Mouse (Mus musculus) urinary bladder, postnatal 4 days (tissue): ENCODE measurements around the gene Mapre1.
"Not testable (repeated sequence)": the region's sequence is repeated elsewhere in the genome, so short reads cannot be mapped to it uniquely, and the experiment has no call there.

Experiments used
- DNase-seq, 2 experiments: peaks; one replicate each; pipeline ENCODE4 v3.0.0; 2021 to 2022; ENCODE audit warnings: low spot score in 2 of 2

The Mapre1 gene

DNA sequence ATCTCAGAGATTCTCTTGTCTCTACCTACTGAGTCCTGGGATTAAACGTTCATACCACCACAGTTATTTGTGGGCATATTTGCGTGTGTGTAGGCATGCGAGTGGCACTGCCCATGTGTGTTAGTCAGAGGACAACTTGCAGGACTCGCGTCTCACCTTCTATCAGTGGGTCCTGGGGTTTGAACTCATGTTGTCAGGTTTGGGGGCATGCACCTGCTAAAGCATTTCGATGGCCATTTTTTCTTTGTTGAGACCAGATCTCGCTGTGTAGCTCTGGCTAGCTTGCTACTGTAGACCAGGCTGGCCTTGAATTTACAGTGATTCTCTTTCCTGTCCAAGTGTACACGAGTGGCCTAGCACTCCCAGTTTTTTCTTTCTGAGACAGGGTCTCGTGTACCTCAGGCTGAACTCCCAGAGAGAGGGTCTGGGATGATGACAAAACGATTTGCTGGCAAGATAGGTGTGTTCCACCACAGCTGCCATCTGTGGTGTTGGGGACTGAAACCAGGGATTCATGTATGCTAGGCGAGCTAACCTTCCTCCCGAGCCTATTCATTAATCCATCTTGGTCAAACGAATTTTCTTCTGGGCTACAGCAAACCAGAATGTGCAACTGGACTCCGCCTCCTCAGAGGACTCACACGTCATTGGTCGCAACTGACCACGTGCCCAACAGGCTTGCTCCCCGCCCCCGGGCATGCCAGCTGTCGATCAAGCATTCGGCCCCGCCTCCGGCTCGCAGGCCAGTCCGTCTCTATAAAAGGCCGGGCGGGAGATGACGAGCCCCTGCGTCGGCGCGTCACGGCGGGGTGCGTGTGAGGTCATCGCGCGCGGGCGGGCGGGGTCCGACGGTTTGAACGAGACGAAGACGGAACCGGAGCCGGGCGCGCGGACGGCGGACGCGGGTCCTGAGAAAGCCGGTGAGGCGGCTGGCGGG is at the start of gene Mapre1:
Gene Mapre1 (plus strand): TSS at position 775 of the 937 bp plus-strand sequence.
- DNase-seq, result peak; percentile 100

- not testable (repeated sequence) for DNase-seq
Measured at GRCm38 (mm10) chr2:153693413-153693812, 47.7 kb upstream of the Mapre1 start.

- no peak for DNase-seq
Measured at GRCm38 (mm10) chr2:153694462-153695085, 46.5 kb upstream of the Mapre1 start.

DNA sequence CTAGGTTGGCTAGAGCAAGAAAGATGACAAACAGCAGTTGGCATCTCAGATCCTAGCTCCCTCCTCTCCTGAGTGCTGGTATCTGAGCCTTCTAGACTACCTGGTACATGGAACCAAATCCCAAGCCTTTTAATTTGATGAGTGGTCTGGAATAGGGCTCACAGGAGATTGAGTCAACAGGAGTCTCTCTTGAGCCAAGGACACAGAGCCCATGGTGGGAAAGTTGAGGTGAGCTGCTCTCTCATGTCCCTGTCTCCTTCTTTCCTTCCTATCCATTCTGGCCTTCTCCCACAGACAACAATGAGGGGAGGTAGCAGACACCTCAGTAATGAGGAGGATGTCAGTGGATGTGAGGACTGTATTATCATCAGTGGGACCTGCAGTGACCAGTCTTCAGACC is 44.7 kb upstream of the Mapre1 start, which contains the start of gene Dnmt3c:
Gene Dnmt3c (plus strand): TSS at position 301 of the 400 bp plus-strand sequence.
- DNase-seq, result no peak

DNA sequence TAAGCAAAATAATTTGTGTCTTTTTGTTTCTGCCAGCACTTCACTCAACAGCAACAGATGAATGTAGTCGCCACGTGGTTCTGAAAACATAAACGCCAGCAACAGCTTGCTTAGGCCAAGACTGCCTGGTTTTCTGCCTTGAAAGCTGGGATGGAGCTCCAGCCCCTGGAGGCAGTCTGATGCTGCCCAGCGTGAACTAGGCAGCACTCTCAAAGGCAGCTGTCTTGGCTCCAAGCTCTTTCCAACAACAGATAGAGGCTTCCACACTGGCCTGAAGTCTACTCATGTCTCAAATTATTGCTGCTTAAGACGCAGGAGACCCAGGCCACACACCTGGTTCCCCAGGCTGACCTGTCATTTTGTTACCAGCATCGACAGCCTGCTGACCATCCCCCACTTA is 37.7 kb upstream of the Mapre1 start:
- no peak for DNase-seq

DNA sequence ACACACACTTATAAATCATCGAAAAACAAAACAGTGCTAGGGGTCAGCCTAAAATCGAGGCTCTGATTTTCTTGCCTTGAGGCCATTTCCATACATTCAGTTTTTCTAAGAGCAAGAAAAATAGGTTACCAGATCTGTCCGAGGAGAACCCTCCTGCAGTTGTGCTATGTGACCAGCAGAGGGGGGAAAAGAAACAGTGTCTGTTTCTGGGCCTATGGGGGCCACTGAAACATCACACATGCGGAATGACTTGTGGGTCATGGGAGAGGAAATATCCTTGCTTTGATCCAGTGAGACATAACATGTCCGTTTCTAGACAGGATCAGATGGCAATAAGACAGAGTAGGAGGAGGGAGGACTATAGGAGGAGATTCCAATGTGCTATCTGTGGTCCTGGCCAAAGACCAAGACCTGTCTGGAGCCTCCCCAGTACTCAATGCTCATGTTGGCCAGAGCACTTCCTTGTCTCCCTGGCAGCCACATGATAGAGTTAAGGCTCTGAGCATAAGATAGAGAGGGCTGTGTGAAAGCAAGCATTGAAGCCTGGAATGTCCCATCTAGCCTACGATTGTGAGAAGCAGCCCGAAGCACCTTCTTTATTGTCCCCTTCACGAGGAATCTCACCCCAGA is 30.3 kb upstream of the Mapre1 start:
- DNase-seq, result no peak

DNA sequence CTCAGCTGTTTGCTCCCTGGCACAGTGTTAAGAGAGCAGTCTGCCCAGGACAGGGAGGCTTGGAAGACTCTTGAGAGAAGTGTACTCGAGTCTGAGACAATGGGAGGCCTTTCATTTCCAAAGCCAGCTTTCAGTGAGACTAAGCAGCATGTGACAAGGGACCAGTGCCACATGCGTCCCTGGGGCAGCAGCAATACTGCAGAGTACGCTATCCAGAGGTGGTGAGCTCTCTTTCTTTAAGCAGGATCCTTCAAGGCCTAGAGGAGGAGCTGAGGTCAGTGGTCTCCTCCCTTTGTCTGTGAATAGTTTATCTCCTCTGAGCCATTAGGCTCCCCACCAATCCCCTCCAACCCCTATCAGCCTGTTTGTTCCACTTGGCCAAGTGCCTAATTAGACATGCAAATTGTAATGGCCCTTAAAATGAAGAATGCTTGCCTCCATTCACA is 28.4 kb upstream of the Mapre1 start:
- DNase-seq, result no peak

GRCm38 (mm10) chr2:153713227-153713626 is 27.8 kb upstream of the Mapre1 start:
- DNase-seq, result peak in 1 of 2 experiments; percentile 35

DNA sequence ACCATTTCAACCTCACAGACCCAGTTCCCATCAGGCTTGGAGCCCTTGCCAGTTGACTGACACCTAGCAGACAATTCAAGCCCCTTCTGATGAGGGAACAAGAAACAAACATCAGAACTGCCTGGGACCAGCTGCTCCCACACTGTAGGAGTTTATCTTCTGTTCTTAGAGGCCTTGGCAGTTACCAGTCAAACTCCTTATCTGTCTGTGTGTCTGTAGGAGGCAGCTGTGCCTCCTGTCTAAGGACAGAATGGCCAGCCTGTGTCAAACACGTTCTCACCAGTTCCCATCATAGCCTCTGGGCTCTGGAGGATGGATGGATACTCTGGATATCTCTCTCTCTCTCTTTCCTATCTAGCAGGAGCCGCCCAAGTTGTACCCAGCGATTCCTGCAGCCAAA is 23.2 kb upstream of the Mapre1 start:
- not testable (repeated sequence) for DNase-seq

DNA sequence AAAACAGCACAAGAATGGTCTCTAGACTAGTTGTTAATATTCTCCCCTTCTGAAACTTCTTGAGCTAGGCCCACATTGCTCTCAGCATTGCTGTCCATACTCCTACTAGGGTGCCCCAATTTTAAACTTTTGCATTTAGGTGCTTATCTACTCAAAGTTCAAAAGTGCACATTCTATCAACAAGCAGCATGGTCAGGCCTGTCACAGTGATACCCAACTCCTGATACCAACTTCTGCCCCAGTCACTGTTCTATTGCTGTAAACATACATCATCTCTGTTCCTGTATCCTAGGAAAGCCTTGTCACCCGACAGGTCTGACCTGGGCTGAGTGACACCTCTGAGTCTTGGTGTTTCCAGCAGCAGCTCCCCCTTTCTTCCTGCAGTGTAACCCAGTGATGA is 18.0 kb upstream of the Mapre1 start:
- no peak for DNase-seq

DNA sequence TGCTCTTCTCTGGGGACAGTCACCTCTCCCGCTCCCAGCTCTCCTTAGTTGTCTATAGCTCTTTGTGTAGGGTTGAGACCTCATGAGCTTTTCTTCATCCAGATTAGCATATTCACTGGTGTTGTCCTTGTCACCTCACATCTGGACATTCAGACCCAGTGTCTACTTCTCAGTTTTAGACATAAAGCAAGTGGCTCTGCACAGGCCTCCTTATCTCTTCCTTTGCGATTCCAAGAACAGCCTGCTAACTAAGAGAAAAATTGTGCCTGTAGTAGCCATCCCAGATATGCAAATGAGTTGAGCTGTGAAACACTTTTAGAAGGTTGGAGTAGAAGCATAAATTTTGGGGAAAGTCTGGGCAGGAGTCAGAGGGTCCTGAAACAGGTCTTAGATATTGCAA is 16.6 kb upstream of the Mapre1 start:
- DNase-seq, result no peak

DNA sequence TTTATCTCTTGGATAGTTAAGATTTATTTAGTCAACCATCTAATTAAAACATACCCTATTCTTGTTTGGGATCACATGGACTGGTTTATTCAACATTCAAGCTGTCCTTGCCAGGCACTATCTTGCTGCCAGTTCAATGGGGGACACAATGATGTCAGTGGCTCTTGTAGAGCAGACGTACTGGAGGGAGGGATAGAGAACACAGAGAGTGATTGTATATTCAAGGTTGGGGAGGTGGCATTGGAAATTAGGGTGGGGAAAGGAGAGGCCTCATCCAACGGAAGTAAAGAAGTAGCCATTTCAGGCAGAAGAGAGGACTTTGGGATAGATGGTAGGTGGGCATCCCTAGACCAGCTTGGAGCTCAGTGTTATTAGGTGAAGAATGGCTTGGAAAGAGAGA is 16.2 kb upstream of the Mapre1 start:
- DNase-seq, result no peak

- no peak for DNase-seq
Measured at GRCm38 (mm10) chr2:153725291-153725690, 15.8 kb upstream of the Mapre1 start.

GRCm38 (mm10) chr2:153734033-153734432 is 7.0 kb upstream of the Mapre1 start:
- DNase-seq, result no peak

GRCm38 (mm10) chr2:153741437-153742065 is 477 bp downstream of the Mapre1 start:
- peak in 1 of 2 experiments; percentile 83 for DNase-seq

- DNase-seq, result no peak
Measured at GRCm38 (mm10) chr2:153747994-153748393, 6.9 kb downstream of the Mapre1 start.

- no peak for DNase-seq
Measured at GRCm38 (mm10) chr2:153750363-153750762, 9.3 kb downstream of the Mapre1 start.

GRCm38 (mm10) chr2:153762121-153762520 is 21.0 kb downstream of the Mapre1 start:
- DNase-seq, result no peak

- no peak for DNase-seq
Measured at GRCm38 (mm10) chr2:153767484-153767883, 26.4 kb downstream of the Mapre1 start.

GRCm38 (mm10) chr2:153768881-153769280 is 27.8 kb downstream of the Mapre1 start:
- no peak for DNase-seq

GRCm38 (mm10) chr2:153772950-153773349 is 31.9 kb downstream of the Mapre1 start:
- DNase-seq, result no peak

DNA sequence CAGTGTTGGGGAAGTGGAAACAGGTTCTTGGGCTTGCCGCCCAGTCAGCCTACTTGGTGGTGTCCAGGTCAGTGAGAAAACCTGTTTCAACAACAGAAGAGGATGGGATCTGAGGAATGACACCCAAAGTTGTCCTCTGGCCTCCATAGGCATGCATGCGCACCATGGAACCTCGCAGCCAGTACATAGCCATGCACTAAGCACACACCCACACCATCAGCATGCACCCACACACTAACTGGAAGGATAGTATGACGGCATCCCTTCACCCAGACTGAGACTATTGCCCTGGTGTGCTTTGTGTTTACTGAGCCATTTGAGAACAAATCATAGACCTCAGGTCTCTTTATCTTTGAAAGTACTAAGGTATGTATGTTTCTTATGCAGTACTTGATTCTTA is 34.4 kb downstream of the Mapre1 start:
- no peak for DNase-seq
